Mouse (Mus musculus): ENCODE results near the gene Btbd11. TPM values are rescaled to one million over a fixed set of nuclear protein-coding genes. Genes with fewer than 3 reads are reported as not detected.
A peak's percentile ranks its signal among the peaks of the same experiment; 100 is the strongest.

The Btbd11 gene
- polyA plus RNA-seq, 1 experiment from 2014 or later: 7.5 TPM

DNA sequence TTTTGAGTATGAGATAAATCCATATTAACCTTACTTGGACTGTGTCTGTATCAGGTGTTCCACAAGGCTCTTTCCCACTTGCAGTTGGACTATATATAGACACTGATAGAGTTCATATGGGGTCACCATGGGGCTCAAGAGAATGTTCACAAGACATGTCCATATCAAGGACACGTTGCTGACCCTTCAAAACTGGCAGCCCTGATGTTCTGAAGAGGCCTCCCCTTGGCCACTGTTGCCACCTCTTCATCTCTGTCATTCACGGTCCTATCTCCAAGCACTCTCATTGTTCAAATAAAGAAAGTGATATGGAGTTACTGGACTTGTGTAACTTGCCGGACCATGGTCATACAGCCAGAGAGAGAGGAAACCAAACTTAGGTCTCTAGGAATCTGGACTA is 56.8 kb downstream of the Btbd11 start:
- H3K36me3 ChIP-seq (ENCODE audit: control insufficient read depth, insufficient read depth, low read length): no peaks in the 10 kb centered on the region
- no peaks in the 10 kb centered on the region for H3K9me3 ChIP-seq (ENCODE audit: control insufficient read depth, low read length)
- no peak for ATAC-seq (ENCODE audit: insufficient number of reproducible peaks, low FRiP score, low TSS enrichment, low read depth)
- no peak overlapping the region for H3K9ac ChIP-seq (ENCODE audit: low read length)
- H3K4me3 ChIP-seq (ENCODE audit: low read depth, low read length): no peak overlapping the region
- H3K27me3 ChIP-seq (ENCODE audit: control insufficient read depth, insufficient read depth, low read length): no peaks in the 10 kb centered on the region
- no peak overlapping the region for H3K4me2 ChIP-seq (ENCODE audit: low read depth, severe bottlenecking)
- 84% methylated on average over 3 of the region's 3 CpGs for WGBS
- no peak overlapping the region for H3K27ac ChIP-seq (replicated peaks; ENCODE audit: low read depth, low read length)
- no peak for DNase-seq (ENCODE audit: low spot score)
- H3K4me1 ChIP-seq (ENCODE audit: control insufficient read depth, insufficient read depth, low read length): no peaks in the 10 kb centered on the region

GRCm38 (mm10) chr10:85445891-85446290 is 59.3 kb downstream of the Btbd11 start:
- Histone ChIP-seq H3K9me3 (ENCODE audit: control insufficient read depth, low read length) (no peaks in the 10 kb centered on the region), H3K36me3 (ENCODE audit: control insufficient read depth, insufficient read depth, low read length) (no peaks in the 10 kb centered on the region), H3K4me1 (ENCODE audit: control insufficient read depth, insufficient read depth, low read length) (no peaks in the 10 kb centered on the region), H3K9ac (ENCODE audit: low read length) (no peak overlapping the region), H3K27ac (replicated peaks; ENCODE audit: low read depth, low read length) (no peak overlapping the region), H3K4me2 (ENCODE audit: low read depth, severe bottlenecking) (no peak overlapping the region), H3K27me3 (ENCODE audit: control insufficient read depth, insufficient read depth, low read length) (no peaks in the 10 kb centered on the region), H3K4me3 (ENCODE audit: low read depth, low read length) (no peak overlapping the region)
- no peak for DNase-seq (ENCODE audit: low spot score)
- WGBS: 88% methylated on average over 3 of the region's 3 CpGs
- no peak for ATAC-seq (ENCODE audit: insufficient number of reproducible peaks, low FRiP score, low TSS enrichment, low read depth)

DNA sequence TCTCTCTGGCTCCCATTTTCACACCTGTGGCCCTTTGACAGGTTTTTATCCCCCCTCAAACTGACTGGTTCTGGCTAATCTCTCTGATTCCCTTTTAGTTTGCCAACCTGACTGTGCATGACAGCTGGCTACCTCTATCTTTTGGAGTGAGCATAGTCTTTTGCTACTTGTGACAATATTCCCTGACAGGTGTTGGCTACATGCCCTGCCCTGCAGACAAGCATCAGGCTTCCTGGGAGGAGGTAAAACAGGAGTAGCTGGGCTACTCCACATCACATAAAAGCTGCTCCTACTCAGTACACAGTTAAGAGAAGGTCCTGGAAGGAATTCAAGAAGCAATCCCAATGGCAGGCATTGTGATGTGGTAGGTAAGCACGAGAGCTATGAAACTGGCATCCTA is 60.1 kb downstream of the Btbd11 start:
- Histone ChIP-seq H3K9ac (ENCODE audit: low read length) (no peak overlapping the region), H3K9me3 (ENCODE audit: control insufficient read depth, low read length) (no peaks in the 10 kb centered on the region), H3K4me3 (ENCODE audit: low read depth, low read length) (no peak overlapping the region), H3K27ac (replicated peaks; ENCODE audit: low read depth, low read length) (no peak overlapping the region), H3K4me2 (ENCODE audit: low read depth, severe bottlenecking) (no peak overlapping the region), H3K27me3 (ENCODE audit: control insufficient read depth, insufficient read depth, low read length) (no peaks in the 10 kb centered on the region), H3K36me3 (ENCODE audit: control insufficient read depth, insufficient read depth, low read length) (no peaks in the 10 kb centered on the region), H3K4me1 (ENCODE audit: control insufficient read depth, insufficient read depth, low read length) (no peaks in the 10 kb centered on the region)
- ATAC-seq (ENCODE audit: insufficient number of reproducible peaks, low FRiP score, low TSS enrichment, low read depth): no peak
- WGBS: 89% methylated on average over 1 of the region's 1 CpGs
- no peak for DNase-seq (ENCODE audit: low spot score)

DNA sequence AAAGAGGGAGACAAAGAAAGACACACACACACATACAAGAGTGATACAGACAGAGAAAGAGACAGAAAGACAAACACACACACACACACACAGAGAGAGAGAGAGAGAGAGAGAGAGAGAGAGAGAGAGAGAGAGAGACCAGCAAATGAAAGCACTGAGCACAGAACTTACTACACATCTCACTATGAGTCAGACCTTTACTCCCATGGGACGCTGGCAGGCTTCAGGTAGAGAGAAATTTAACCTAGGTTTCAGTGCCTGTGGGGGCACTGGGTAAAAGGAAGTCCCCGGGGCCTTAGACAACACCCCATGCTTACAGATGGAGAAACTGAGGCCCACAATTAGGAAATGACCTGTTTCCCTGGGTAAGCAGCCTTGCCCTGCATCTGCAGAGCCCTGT is 61.3 kb downstream of the Btbd11 start:
- H3K27me3 ChIP-seq (ENCODE audit: control insufficient read depth, insufficient read depth, low read length): no peaks in the 10 kb centered on the region
- no peak overlapping the region for H3K27ac ChIP-seq (replicated peaks; ENCODE audit: low read depth, low read length)
- 78% methylated on average over 2 of the region's 2 CpGs for WGBS
- no peak for DNase-seq (ENCODE audit: low spot score)
- H3K9me3 ChIP-seq (ENCODE audit: control insufficient read depth, low read length): no peaks in the 10 kb centered on the region
- H3K4me1 ChIP-seq (ENCODE audit: control insufficient read depth, insufficient read depth, low read length): no peaks in the 10 kb centered on the region
- no peak overlapping the region for H3K4me3 ChIP-seq (ENCODE audit: low read depth, low read length)
- no peak for ATAC-seq (ENCODE audit: insufficient number of reproducible peaks, low FRiP score, low TSS enrichment, low read depth)
- no peak overlapping the region for H3K4me2 ChIP-seq (ENCODE audit: low read depth, severe bottlenecking)
- H3K36me3 ChIP-seq (ENCODE audit: control insufficient read depth, insufficient read depth, low read length): no peaks in the 10 kb centered on the region
- no peak overlapping the region for H3K9ac ChIP-seq (ENCODE audit: low read length)

DNA sequence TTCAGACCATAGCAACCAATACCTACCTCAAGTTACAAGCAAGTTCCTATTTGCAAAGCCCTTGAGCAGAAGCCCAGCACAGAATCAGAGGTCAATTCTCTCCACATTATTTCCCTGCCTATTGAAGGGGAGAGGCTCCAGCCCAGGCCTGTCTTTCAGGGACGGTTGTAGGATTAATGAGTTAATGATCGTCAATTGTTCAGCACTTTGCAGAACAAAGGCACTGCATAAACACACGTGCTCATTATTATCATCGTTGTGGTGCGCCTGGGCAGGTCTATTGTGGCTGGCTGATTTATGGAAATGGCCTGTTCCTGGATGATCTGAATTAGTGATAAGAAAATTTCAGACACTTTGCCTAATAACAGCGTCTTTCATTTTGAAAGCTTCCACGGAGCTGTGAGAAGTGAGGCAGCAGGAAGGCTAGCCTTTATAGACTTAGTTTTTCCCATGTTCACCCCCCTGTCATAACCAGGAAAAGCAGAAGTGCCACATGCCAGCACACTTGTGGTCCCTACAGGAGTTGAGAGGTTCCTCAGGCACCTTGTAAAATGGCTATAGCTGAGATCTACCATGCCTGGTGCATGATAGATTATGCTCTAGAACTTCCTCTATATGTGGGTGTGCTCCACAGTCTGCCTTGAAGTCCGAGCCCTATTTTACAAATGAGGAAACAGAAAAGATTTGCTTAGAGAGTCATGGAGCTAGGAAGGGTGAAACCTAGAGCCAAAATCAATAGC is 65.2 kb downstream of the Btbd11 start:
- Histone ChIP-seq H3K27me3 (ENCODE audit: control insufficient read depth, insufficient read depth, low read length) (no peaks in the 10 kb centered on the region), H3K9ac (ENCODE audit: low read length) (no peak overlapping the region), H3K4me1 (ENCODE audit: control insufficient read depth, insufficient read depth, low read length) (no peaks in the 10 kb centered on the region), H3K27ac (replicated peaks; ENCODE audit: low read depth, low read length) (no peak overlapping the region), H3K4me3 (ENCODE audit: low read depth, low read length) (no peak overlapping the region), H3K36me3 (ENCODE audit: control insufficient read depth, insufficient read depth, low read length) (no peaks in the 10 kb centered on the region), H3K4me2 (ENCODE audit: low read depth, severe bottlenecking) (no peak overlapping the region), H3K9me3 (ENCODE audit: control insufficient read depth, low read length) (no peaks in the 10 kb centered on the region)
- ATAC-seq (ENCODE audit: insufficient number of reproducible peaks, low FRiP score, low TSS enrichment, low read depth): no peak
- no peak for DNase-seq (ENCODE audit: low spot score)
- WGBS: 36% methylated on average over 8 of the region's 8 CpGs

GRCm38 (mm10) chr10:85453221-85453775 is 66.7 kb downstream of the Btbd11 start:
- no peaks in the 10 kb centered on the region for H3K9me3 ChIP-seq (ENCODE audit: control insufficient read depth, low read length)
- H3K4me3 ChIP-seq (ENCODE audit: low read depth, low read length): no peak overlapping the region
- H3K9ac ChIP-seq (ENCODE audit: low read length): no peak overlapping the region
- H3K27me3 ChIP-seq (ENCODE audit: control insufficient read depth, insufficient read depth, low read length): no peaks in the 10 kb centered on the region
- no peak overlapping the region for H3K4me2 ChIP-seq (ENCODE audit: low read depth, severe bottlenecking)
- H3K27ac ChIP-seq (replicated peaks; ENCODE audit: low read depth, low read length): no peak overlapping the region
- WGBS: 91% methylated on average over 2 of the region's 2 CpGs
- H3K36me3 ChIP-seq (ENCODE audit: control insufficient read depth, insufficient read depth, low read length): no peaks in the 10 kb centered on the region
- ATAC-seq (ENCODE audit: insufficient number of reproducible peaks, low FRiP score, low TSS enrichment, low read depth): no peak
- no peak for DNase-seq (ENCODE audit: low spot score)
- H3K4me1 ChIP-seq (ENCODE audit: control insufficient read depth, insufficient read depth, low read length): no peaks in the 10 kb centered on the region

GRCm38 (mm10) chr10:85455985-85456384 is 69.4 kb downstream of the Btbd11 start:
- no peaks in the 10 kb centered on the region for H3K36me3 ChIP-seq (ENCODE audit: control insufficient read depth, insufficient read depth, low read length)
- DNase-seq (ENCODE audit: low spot score): peak; percentile 38
- 0 out of 2 replicates have a peak, but pooled peaks have one; percentile 23 for ATAC-seq (ENCODE audit: insufficient number of reproducible peaks, low FRiP score, low TSS enrichment, low read depth)
- peaks cover 4% of the 10 kb centered on the region; the same call in 1 of the 2 replicates for H3K4me1 ChIP-seq (ENCODE audit: control insufficient read depth, insufficient read depth, low read length)
- H3K9ac ChIP-seq (ENCODE audit: low read length): no peak overlapping the region
- WGBS: 58% methylated on average over 4 of the region's 4 CpGs
- H3K4me2 ChIP-seq (ENCODE audit: low read depth, severe bottlenecking): no peak overlapping the region
- no peak overlapping the region for H3K27ac ChIP-seq (replicated peaks; ENCODE audit: low read depth, low read length)
- H3K27me3 ChIP-seq (ENCODE audit: control insufficient read depth, insufficient read depth, low read length): no peaks in the 10 kb centered on the region
- no peak overlapping the region for H3K4me3 ChIP-seq (ENCODE audit: low read depth, low read length)
- H3K9me3 ChIP-seq (ENCODE audit: control insufficient read depth, low read length): no peaks in the 10 kb centered on the region

- Histone ChIP-seq H3K27ac (replicated peaks; ENCODE audit: low read depth, low read length) (no peak overlapping the region), H3K27me3 (ENCODE audit: control insufficient read depth, insufficient read depth, low read length) (no peaks in the 10 kb centered on the region), H3K4me1 (ENCODE audit: control insufficient read depth, insufficient read depth, low read length) (peaks cover 4% of the 10 kb centered on the region; the same call in 1 of the 2 replicates), H3K9me3 (ENCODE audit: control insufficient read depth, low read length) (no peaks in the 10 kb centered on the region), H3K4me2 (ENCODE audit: low read depth, severe bottlenecking) (no peak overlapping the region), H3K4me3 (ENCODE audit: low read depth, low read length) (no peak overlapping the region), H3K36me3 (ENCODE audit: control insufficient read depth, insufficient read depth, low read length) (no peaks in the 10 kb centered on the region), H3K9ac (ENCODE audit: low read length) (no peak overlapping the region)
- 0 out of 2 replicates have a peak, but pooled peaks have one; percentile 41 for ATAC-seq (ENCODE audit: insufficient number of reproducible peaks, low FRiP score, low TSS enrichment, low read depth)
- peak; percentile 78 for DNase-seq (ENCODE audit: low spot score)
- WGBS: 35% methylated on average over 17 of the region's 17 CpGs
Measured at GRCm38 (mm10) chr10:85458744-85459344, 72.2 kb downstream of the Btbd11 start.
